Mouse (Mus musculus) midbrain, embryonic 11.5 days (tissue): ENCODE measurements around the gene Ranbp17. TPM values are rescaled to one million over a fixed set of nuclear protein-coding genes. Genes with fewer than 3 reads are reported as not detected.

ENCODE experiments used
- polyA plus RNA-seq: library from polyadenylated mRNA; unstranded; fragments of >200 nt; fragmentation: Nextera tagmentation; extraction: Ambion mirVana; gene quantifications from 2 replicates; pipeline ENCODE4 v1.2.1, GENCODE M21; 2014

Gene Ranbp17
- polyA plus RNA-seq, 1 experiment from 2014 or later: 14.8 TPM

Other genes with a start within 250 kb of the Ranbp17 start
- gene Gm12117, start 237.0 kb downstream of the Ranbp17 start, polyA plus RNA-seq: 0.23 TPM in 1 of 2 replicates, not detected in the other
- gene Gabrp, start 65.2 kb upstream of the Ranbp17 start, polyA plus RNA-seq: 2.1 and 2.7 TPM in 2 replicates
- not detected in 2 replicates for gene D130052B06Rik, start 85.6 kb upstream of the Ranbp17 start, polyA plus RNA-seq